ENCODE assay signal across 24 mouse cellular contexts in genomic region chr2:45572906-45573305, GRCm38 (mm10).
A peak's percentile ranks its signal among the peaks of the same experiment; 100 is the strongest.
DNase-seq lines count a peak whose midpoint lies in the region; ATAC-seq and TF ChIP-seq lines count a peak whose summit lies in the region.
"Had no signal": no experiment of that assay in that cellular context is flagged by ENCODE, and none has a peak within 500 bp of the region (broad histone marks: within the 10 kb centered on the region; RNA-seq: fewer than 3 reads in every experiment).

No protein-coding gene starts in this region.

- peak; percentile 44 for DNase-seq in gastrocnemius, adult 18-20 months (ENCODE audit: low spot score)
- no peak for DNase-seq in gastrocnemius, postnatal 4 days (ENCODE audit: low spot score in 2 of 2)
- DNase-seq in kidney, adult 2 months = peak; percentile 51
- DNase-seq in cerebellum, adult 8-10 months = no peak
- DNase-seq in hindbrain, embryonic 11.5 days (ENCODE audit: low spot score) = no peak
- DNase-seq: adrenal gland, adult 8-10 months; cerebellum, adult 9-11 months; forebrain, postnatal 0 days; kidney, postnatal 4 days; layer of hippocampus, adult 9-11 months; lung, postnatal 4 days; right cerebral cortex, adult 18-20 months; thymus, adult 18-20 months; thymus, postnatal 36 days had no signal

- no peak for ATAC-seq in kidney, embryonic 15.5 days (replicated peaks; ENCODE audit: low FRiP score)
- ATAC-seq in granulocyte monocyte progenitor cell, adult 5-6 weeks (replicated peaks; ENCODE audit: poor library complexity, severe bottlenecking) = peak; percentile 30; the same call in 1 of the 2 replicates
- ATAC-seq in megakaryocyte progenitor cell, adult 5-6 weeks (replicated peaks; ENCODE audit: poor library complexity) = peak; percentile 48; the same call in 1 of the 2 replicates
- no peak for ATAC-seq in hindbrain, embryonic 11.5 days (ENCODE audit: low FRiP score)
- ATAC-seq: forebrain, postnatal 0 days; hindbrain, embryonic 16.5 days; intestine, embryonic 15.5 days; midbrain, embryonic 15.5 days; Patski had no signal

- no peak overlapping the region for H3K27ac ChIP-seq in kidney, adult 2 months (ENCODE audit: insufficient read depth, low read depth, low read length)
- no peak overlapping the region for H3K27ac ChIP-seq in kidney, embryonic 15.5 days
- no peak overlapping the region for H3K27ac ChIP-seq in hindbrain, embryonic 11.5 days (ENCODE audit: low read depth, low read length)
- H3K27ac ChIP-seq: embryonic facial prominence, embryonic 10.5 days; intestine, embryonic 15.5 days; limb, embryonic 15.5 days; midbrain, embryonic 15.5 days had no signal

- H3K36me3 ChIP-seq in kidney, adult 2 months (ENCODE audit: control insufficient read depth, insufficient read depth, low read length) = no peaks in the 10 kb centered on the region
- no peaks in the 10 kb centered on the region for H3K36me3 ChIP-seq in kidney, embryonic 15.5 days
- H3K36me3 ChIP-seq in hindbrain, embryonic 11.5 days (ENCODE audit: control insufficient read depth, insufficient read depth, low read length) = no peaks in the 10 kb centered on the region
- H3K36me3 ChIP-seq: embryonic facial prominence, embryonic 10.5 days; G1E; intestine, embryonic 15.5 days; limb, embryonic 15.5 days; midbrain, embryonic 15.5 days had no signal

- no peak for TF ChIP-seq CTCF in kidney, adult 2 months (conservative IDR thresholded peaks at IDR 0.05; ENCODE audit: insufficient read depth, insufficient read length, low read depth, low read length)

- no peak overlapping the region for H3K4me2 ChIP-seq in kidney, embryonic 15.5 days
- H3K4me2 ChIP-seq in hindbrain, embryonic 11.5 days (replicated peaks; ENCODE audit: low read depth, low read length) = no peak overlapping the region
- H3K4me2 ChIP-seq: intestine, embryonic 15.5 days; limb, embryonic 15.5 days; midbrain, embryonic 15.5 days had no signal

- TF ChIP-seq POLR2A in kidney, adult 2 months (IDR thresholded peaks at IDR 0.05; ENCODE audit: low read depth, low read length) = no peak

- 79% methylated on average over 3 of the region's 3 CpGs for WGBS in kidney, adult 2 months
- 78% methylated on average over 3 of the region's 3 CpGs for WGBS in kidney, embryonic 15.5 days
- 86% methylated on average over 3 of the region's 3 CpGs for WGBS in hindbrain, embryonic 11.5 days

- H3K4me3 ChIP-seq in kidney, adult 2 months (ENCODE audit: insufficient read depth, low read depth, low read length) = no peak overlapping the region
- no peak overlapping the region for H3K4me3 ChIP-seq in kidney, embryonic 15.5 days (replicated peaks)
- H3K4me3 ChIP-seq in hindbrain, embryonic 11.5 days (ENCODE audit: low read depth, low read length) = no peak overlapping the region
- H3K4me3 ChIP-seq: embryonic facial prominence, embryonic 10.5 days; intestine, embryonic 15.5 days; limb, embryonic 15.5 days; midbrain, embryonic 15.5 days had no signal

- no peaks in the 10 kb centered on the region for H3K4me1 ChIP-seq in kidney, adult 2 months (ENCODE audit: control insufficient read depth, insufficient read depth, low read length)
- H3K4me1 ChIP-seq in kidney, embryonic 15.5 days = no peaks in the 10 kb centered on the region
- H3K4me1 ChIP-seq in hindbrain, embryonic 11.5 days (replicated peaks; ENCODE audit: control insufficient read depth, insufficient read depth, low read length) = no peaks in the 10 kb centered on the region
- H3K4me1 ChIP-seq: embryonic facial prominence, embryonic 10.5 days; intestine, embryonic 15.5 days; limb, embryonic 15.5 days; midbrain, embryonic 15.5 days had no signal

- no peaks in the 10 kb centered on the region for H3K27me3 ChIP-seq in kidney, adult 2 months (replicated peaks; ENCODE audit: control insufficient read depth, insufficient read depth, low read length)
- H3K27me3 ChIP-seq in kidney, embryonic 15.5 days = no peaks in the 10 kb centered on the region
- no peaks in the 10 kb centered on the region for H3K27me3 ChIP-seq in hindbrain, embryonic 11.5 days (ENCODE audit: control insufficient read depth, insufficient read depth, low read length)
- H3K27me3 ChIP-seq: intestine, embryonic 15.5 days; limb, embryonic 15.5 days; midbrain, embryonic 15.5 days; Patski had no signal

- no peaks in the 10 kb centered on the region for H3K9me3 ChIP-seq in kidney, embryonic 15.5 days (replicated peaks)
- no peaks in the 10 kb centered on the region for H3K9me3 ChIP-seq in hindbrain, embryonic 11.5 days (ENCODE audit: control insufficient read depth, low read length)
- H3K9me3 ChIP-seq: embryonic facial prominence, embryonic 10.5 days; G1E; intestine, embryonic 15.5 days; limb, embryonic 15.5 days; midbrain, embryonic 15.5 days had no signal

- H3K9ac ChIP-seq in kidney, embryonic 15.5 days = no peak overlapping the region
- H3K9ac ChIP-seq in hindbrain, embryonic 11.5 days (ENCODE audit: low read depth, low read length) = no peak overlapping the region
- H3K9ac ChIP-seq: forebrain, postnatal 0 days; intestine, embryonic 15.5 days; limb, embryonic 15.5 days; midbrain, embryonic 15.5 days had no signal

Comparison
In these comparisons a context has a peak if more than half of its experiments do, and no peak if none do; other contexts are left out.
1. DNase-seq: peak in gastrocnemius, adult 18-20 months (single experiment) and kidney, adult 2 months (single experiment); none in gastrocnemius, postnatal 4 days (0 of 2), cerebellum, adult 8-10 months (single experiment) and hindbrain, embryonic 11.5 days (single experiment).
2. ATAC-seq: peak in granulocyte monocyte progenitor cell, adult 5-6 weeks (single experiment) and megakaryocyte progenitor cell, adult 5-6 weeks (single experiment); none in kidney, embryonic 15.5 days (single experiment) and hindbrain, embryonic 11.5 days (single experiment).